Mouse (Mus musculus): Measurements from ENCODE around the gene Fmo1. TPM values are rescaled to one million over a fixed set of nuclear protein-coding genes. Genes with fewer than 3 reads are reported as not detected.

The Fmo1 gene
- polyA plus RNA-seq, 1 experiment: 16.3 TPM

GRCm38 (mm10) chr1:162864816-162865492, 1.5 kb downstream of the Fmo1 start:
- H3K4me3 ChIP-seq (ENCODE audit: control insufficient read depth, insufficient read depth, low read length): no peak overlapping the region
- TF ChIP-seq POLR2A (IDR thresholded peaks at IDR 0.05; ENCODE audit: control insufficient read depth, extremely low read depth, insufficient read depth, low read length, poor library complexity) (no peak), CTCF (IDR thresholded peaks at IDR 0.05; ENCODE audit: borderline replicate concordance, control insufficient read depth, extremely low read depth, insufficient read depth, low read length, poor library complexity) (no peak)
- no peak overlapping the region for H3K27ac ChIP-seq (ENCODE audit: control insufficient read depth, insufficient read depth, low read length)
- no peak for DNase-seq
- 88% methylated on average over 8 of the region's 8 CpGs for WGBS
- no peaks in the 10 kb centered on the region for H3K36me3 ChIP-seq (ENCODE audit: control insufficient read depth, insufficient read depth, low read length)
- H3K4me1 ChIP-seq (replicated peaks; ENCODE audit: control insufficient read depth, insufficient read depth, low read length): no peaks in the 10 kb centered on the region
- H3K27me3 ChIP-seq (ENCODE audit: control insufficient read depth, insufficient read depth, low read length): no peaks in the 10 kb centered on the region

GRCm38 (mm10) chr1:162864279-162864678, 2.1 kb downstream of the Fmo1 start:
- no peaks in the 10 kb centered on the region for H3K4me1 ChIP-seq (replicated peaks; ENCODE audit: control insufficient read depth, insufficient read depth, low read length)
- TF ChIP-seq CTCF (IDR thresholded peaks at IDR 0.05; ENCODE audit: borderline replicate concordance, control insufficient read depth, extremely low read depth, insufficient read depth, low read length, poor library complexity) (no peak), POLR2A (IDR thresholded peaks at IDR 0.05; ENCODE audit: control insufficient read depth, extremely low read depth, insufficient read depth, low read length, poor library complexity) (no peak)
- no peak for DNase-seq
- H3K36me3 ChIP-seq (ENCODE audit: control insufficient read depth, insufficient read depth, low read length): no peaks in the 10 kb centered on the region
- 96% methylated on average over 5 of the region's 5 CpGs for WGBS
- no peaks in the 10 kb centered on the region for H3K27me3 ChIP-seq (ENCODE audit: control insufficient read depth, insufficient read depth, low read length)
- H3K4me3 ChIP-seq (ENCODE audit: control insufficient read depth, insufficient read depth, low read length): no peak overlapping the region
- no peak overlapping the region for H3K27ac ChIP-seq (ENCODE audit: control insufficient read depth, insufficient read depth, low read length)

GRCm38 (mm10) chr1:162863579-162863978, 2.8 kb downstream of the Fmo1 start:
- no peak for DNase-seq
- no peaks in the 10 kb centered on the region for H3K27me3 ChIP-seq (ENCODE audit: control insufficient read depth, insufficient read depth, low read length)
- H3K36me3 ChIP-seq (ENCODE audit: control insufficient read depth, insufficient read depth, low read length): no peaks in the 10 kb centered on the region
- H3K4me3 ChIP-seq (ENCODE audit: control insufficient read depth, insufficient read depth, low read length): no peak overlapping the region
- TF ChIP-seq POLR2A (IDR thresholded peaks at IDR 0.05; ENCODE audit: control insufficient read depth, extremely low read depth, insufficient read depth, low read length, poor library complexity) (no peak), CTCF (IDR thresholded peaks at IDR 0.05; ENCODE audit: borderline replicate concordance, control insufficient read depth, extremely low read depth, insufficient read depth, low read length, poor library complexity) (no peak)
- H3K4me1 ChIP-seq (replicated peaks; ENCODE audit: control insufficient read depth, insufficient read depth, low read length): no peaks in the 10 kb centered on the region
- 75% methylated on average over 3 of the region's 3 CpGs for WGBS
- no peak overlapping the region for H3K27ac ChIP-seq (ENCODE audit: control insufficient read depth, insufficient read depth, low read length)

- no peak for DNase-seq
- Histone ChIP-seq H3K27me3 (ENCODE audit: control insufficient read depth, insufficient read depth, low read length) (no peaks in the 10 kb centered on the region), H3K27ac (ENCODE audit: control insufficient read depth, insufficient read depth, low read length) (no peak overlapping the region), H3K4me1 (replicated peaks; ENCODE audit: control insufficient read depth, insufficient read depth, low read length) (no peaks in the 10 kb centered on the region), H3K36me3 (ENCODE audit: control insufficient read depth, insufficient read depth, low read length) (no peaks in the 10 kb centered on the region), H3K4me3 (ENCODE audit: control insufficient read depth, insufficient read depth, low read length) (no peak overlapping the region)
- TF ChIP-seq POLR2A (IDR thresholded peaks at IDR 0.05; ENCODE audit: control insufficient read depth, extremely low read depth, insufficient read depth, low read length, poor library complexity): no peak
- no peak for TF ChIP-seq CTCF (IDR thresholded peaks at IDR 0.05; ENCODE audit: borderline replicate concordance, control insufficient read depth, extremely low read depth, insufficient read depth, low read length, poor library complexity)
- 94% methylated on average over 1 of the region's 1 CpGs for WGBS
Measured at GRCm38 (mm10) chr1:162862328-162862727, 4.1 kb downstream of the Fmo1 start.

GRCm38 (mm10) chr1:162859996-162860605, 6.3 kb downstream of the Fmo1 start:
- H3K4me1 ChIP-seq (replicated peaks; ENCODE audit: control insufficient read depth, insufficient read depth, low read length): no peaks in the 10 kb centered on the region
- DNase-seq: no peak
- 55% methylated on average over 9 of the region's 9 CpGs for WGBS
- H3K27me3 ChIP-seq (ENCODE audit: control insufficient read depth, insufficient read depth, low read length): no peaks in the 10 kb centered on the region
- H3K27ac ChIP-seq (ENCODE audit: control insufficient read depth, insufficient read depth, low read length): no peak overlapping the region
- no peaks in the 10 kb centered on the region for H3K36me3 ChIP-seq (ENCODE audit: control insufficient read depth, insufficient read depth, low read length)
- TF ChIP-seq POLR2A (IDR thresholded peaks at IDR 0.05; ENCODE audit: control insufficient read depth, extremely low read depth, insufficient read depth, low read length, poor library complexity) (no peak), CTCF (IDR thresholded peaks at IDR 0.05; ENCODE audit: borderline replicate concordance, control insufficient read depth, extremely low read depth, insufficient read depth, low read length, poor library complexity) (no peak)
- H3K4me3 ChIP-seq (ENCODE audit: control insufficient read depth, insufficient read depth, low read length): no peak overlapping the region

- TF ChIP-seq CTCF (IDR thresholded peaks at IDR 0.05; ENCODE audit: borderline replicate concordance, control insufficient read depth, extremely low read depth, insufficient read depth, low read length, poor library complexity) (no peak), POLR2A (IDR thresholded peaks at IDR 0.05; ENCODE audit: control insufficient read depth, extremely low read depth, insufficient read depth, low read length, poor library complexity) (no peak)
- H3K27me3 ChIP-seq (ENCODE audit: control insufficient read depth, insufficient read depth, low read length): no peaks in the 10 kb centered on the region
- DNase-seq: no peak
Measured at GRCm38 (mm10) chr1:162859545-162859976, 6.8 kb downstream of the Fmo1 start.

More at GRCm38 (mm10) chr1:162859545-162859976, 6.8 kb downstream of the Fmo1 start:
- Histone ChIP-seq H3K36me3 (ENCODE audit: control insufficient read depth, insufficient read depth, low read length) (no peaks in the 10 kb centered on the region), H3K27ac (ENCODE audit: control insufficient read depth, insufficient read depth, low read length) (no peak overlapping the region), H3K4me1 (replicated peaks; ENCODE audit: control insufficient read depth, insufficient read depth, low read length) (no peaks in the 10 kb centered on the region), H3K4me3 (ENCODE audit: control insufficient read depth, insufficient read depth, low read length) (no peak overlapping the region)
- 80% methylated on average over 10 of the region's 10 CpGs for WGBS

All from thymus, adult 2 months (tissue).